In the genomic region with DNA sequence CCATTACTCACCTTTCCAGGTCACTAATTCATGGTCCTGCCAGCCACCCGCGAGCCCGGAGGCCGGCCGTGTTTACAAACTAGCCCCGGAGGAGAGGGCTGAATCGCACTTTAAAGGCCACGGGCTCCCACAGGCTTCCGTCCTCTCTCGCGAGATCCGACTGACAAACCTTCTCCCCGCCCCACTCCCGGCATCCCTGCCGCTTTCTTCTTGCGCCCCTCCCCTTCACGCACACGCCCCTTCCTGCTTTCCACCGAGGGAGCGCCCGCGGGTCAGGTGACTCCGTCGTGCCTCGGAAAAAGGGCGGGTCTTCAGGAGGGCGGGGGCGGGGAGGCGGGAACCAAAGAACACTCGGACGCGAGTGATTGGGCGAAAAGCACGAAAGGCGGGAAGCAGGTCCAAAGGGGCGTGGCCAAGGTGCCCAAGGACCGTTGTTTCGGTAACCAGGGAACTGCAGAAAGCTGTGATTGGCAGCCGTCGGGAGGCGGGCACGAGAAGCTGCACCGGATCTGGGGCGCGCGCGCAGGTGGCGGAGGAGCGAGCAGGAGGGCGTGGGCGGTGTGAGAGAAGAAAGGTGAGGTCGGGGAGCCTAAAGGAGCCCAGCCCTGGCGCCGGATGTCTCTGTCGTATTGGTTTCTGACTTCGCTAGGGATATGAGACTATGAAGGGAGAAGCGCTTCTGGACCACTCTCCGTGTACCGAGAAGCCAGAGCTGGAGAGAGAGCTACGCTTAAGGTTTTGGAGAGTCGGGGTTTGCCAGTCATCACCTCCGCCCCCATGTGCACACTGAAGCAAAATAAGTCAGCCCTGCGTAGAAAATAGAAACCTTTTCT, we compare ENCODE assay signal across 7 mouse cellular contexts. TPM values are rescaled to one million over a fixed set of nuclear protein-coding genes. Genes with fewer than 3 reads are reported as not detected.
DNase-seq lines count a peak whose midpoint lies in the region; ATAC-seq lines count a peak whose summit lies in the region.

Atf2 (minus strand) TSS at position 176 of the 833 bp plus-strand sequence.

- peak; percentile 96 for ATAC-seq in intestine, embryonic 15.5 days

- H3K4me2 ChIP-seq in intestine, embryonic 15.5 days (replicated peaks) = peak within 1 kb of the TSS; percentile 78

- H3K4me3 ChIP-seq in intestine, embryonic 15.5 days (replicated peaks) = peak within 1 kb of the TSS; percentile 95
- H3K4me3 ChIP-seq in midbrain, embryonic 10.5 days = peak within 1 kb of the TSS; percentile 97

- H3K4me1 ChIP-seq in intestine, embryonic 15.5 days (replicated peaks) = no peaks in the 10 kb centered on the region
- peaks cover 18% of the 10 kb centered on the region for H3K4me1 ChIP-seq in midbrain, embryonic 10.5 days

- peak within 1 kb of the TSS; percentile 84 for H3K9ac ChIP-seq in intestine, embryonic 15.5 days

- H3K27me3 ChIP-seq in intestine, embryonic 15.5 days (replicated peaks) = no peaks in the 10 kb centered on the region
- no peaks in the 10 kb centered on the region for H3K27me3 ChIP-seq in midbrain, embryonic 10.5 days (ENCODE audit: low read depth, poor library complexity, severe bottlenecking)

- under 1% methylated on average over 63 of the region's 63 CpGs for WGBS in intestine, embryonic 15.5 days
- WGBS in midbrain, embryonic 10.5 days = under 1% methylated on average over 63 of the region's 63 CpGs

- intact Hi-C loops in gastrocnemius, postnatal 36 days (cut with DNase I) = loop anchor here (1.0 kb wide), 1 partner anchor 18 kb away; no protein-coding TSS in a partner anchor
- intact Hi-C loops in left cerebral cortex, postnatal 25 days (cut with DNase I) = loop anchor here (1.0 to 10.0 kb wide), 3 partner anchors 19 to 318 kb away; partner anchors contain the start of genes Atp5g3 and Chn1

- H3K27ac ChIP-seq in intestine, embryonic 15.5 days = peak within 1 kb of the TSS; percentile 86
- peak within 1 kb of the TSS; percentile 97 for H3K27ac ChIP-seq in midbrain, embryonic 10.5 days (replicated peaks)

- peak; percentile 99 for DNase-seq in adrenal gland, adult 2 months
- peak; percentile 99 for DNase-seq in embryo, embryonic 11.5 days (ENCODE audit: low read depth, low spot score)
- peak; percentile 97 to 99 for DNase-seq in gastrocnemius, postnatal 36 days
- peak; percentile 99 to 100 for DNase-seq in left cerebral cortex, postnatal 25 days (ENCODE audit: low spot score in 2 of 2)
- DNase-seq in midbrain, embryonic 10.5 days (ENCODE audit: low spot score) = peak; percentile 99
- DNase-seq in right cerebral cortex, postnatal 4 days = peak; percentile 99

- H3K36me3 ChIP-seq in intestine, embryonic 15.5 days = no peaks in the 10 kb centered on the region
- H3K36me3 ChIP-seq in midbrain, embryonic 10.5 days = peaks cover 17% of the 10 kb centered on the region

- no peaks in the 10 kb centered on the region for H3K9me3 ChIP-seq in intestine, embryonic 15.5 days
- H3K9me3 ChIP-seq in midbrain, embryonic 10.5 days (replicated peaks) = no peaks in the 10 kb centered on the region

RNA-seq across cellular contexts. Expression of gene Atf2, which starts in this region (rescaled TPM):
- 10 to 100 TPM; 73.3 to 94.2 TPM for total RNA-seq in adrenal gland, adult 2 months (2021)
- polyA plus RNA-seq in adrenal gland, adult 2 months (2012; rRNA removed) = 5.0 and 7.7 TPM in 2 replicates
- total RNA-seq in gastrocnemius, postnatal 36 days (2021) = 10 to 100 TPM; 16.9 to 21.9 TPM
- 53.2 and 55.1 TPM in 2 replicates for polyA plus RNA-seq in intestine, embryonic 15.5 days (2015; fragmentation: Nextera tagmentation; extraction: Ambion mirVana)
- 100 to 1,000 TPM; 165 to 171 TPM for total RNA-seq in left cerebral cortex, postnatal 25 days (2021)
- polyA plus RNA-seq in midbrain, embryonic 10.5 days (2016; fragmentation: Nextera tagmentation; extraction: Ambion mirVana) = 85.5 and 89.4 TPM in 2 replicates

Comparison
In these comparisons a context has a peak if more than half of its experiments do, and no peak if none do; other contexts are left out.
1. Peak in every context shown above with its lines: DNase-seq, ATAC-seq, H3K4me3 ChIP-seq and H3K27ac ChIP-seq.